Mouse (Mus musculus) testis, adult 2 months (tissue): ENCODE results near the gene Tmem45a2. TPM values are rescaled to one million over a fixed set of nuclear protein-coding genes. Genes with fewer than 3 reads are reported as not detected.
"Not testable (repeated sequence)": the region's sequence is repeated elsewhere in the genome, so short reads cannot be mapped to it uniquely, and the experiment has no call there.

Experiments
- H3K27ac ChIP-seq: fragments of 200-500 bp; 2 replicates; pipeline ENCODE4 v1.5.1; 2012; ENCODE audit warnings: low read depth, low read length; ENCODE audit not compliant: control insufficient read depth, insufficient read depth
- H3K27me3 ChIP-seq: fragments of 200-500 bp; 2 replicates; pipeline ENCODE4 v1.6.1; 2012; ENCODE audit warnings: mild to moderate bottlenecking, low read length, moderate library complexity; ENCODE audit not compliant: control insufficient read depth, insufficient read depth
- H3K36me3 ChIP-seq: fragments of 200-500 bp; 2 replicates; pipeline ENCODE4 v1.6.1; 2012; ENCODE audit warnings: mild to moderate bottlenecking, low read length; ENCODE audit not compliant: control insufficient read depth, insufficient read depth
- H3K4me1 ChIP-seq: fragments of 200-500 bp; 2 replicates; pipeline ENCODE4 v1.6.1; 2012; ENCODE audit warnings: low read length; ENCODE audit not compliant: control insufficient read depth, insufficient read depth
- H3K4me3 ChIP-seq: fragments of 200-500 bp; 2 replicates; pipeline ENCODE4 v1.5.1; 2012; ENCODE audit warnings: low read depth, mild to moderate bottlenecking, low read length, moderate library complexity, mixed read lengths; ENCODE audit not compliant: control insufficient read depth
- CTCF ChIP-seq: fragments of 200-500 bp; IDR thresholded peaks from 2 replicates; pipeline ENCODE4 v1.5.1; 2012; ENCODE audit warnings: low read depth, mild to moderate bottlenecking, inconsistent platforms, low read length, moderate library complexity; ENCODE audit not compliant: control insufficient read depth, insufficient read depth, insufficient replicate concordance
- POLR2A ChIP-seq: fragments of 200-500 bp; IDR thresholded peaks from 2 replicates; pipeline ENCODE4 v1.6.1; 2012; ENCODE audit warnings: low read depth, mild to moderate bottlenecking, inconsistent platforms, low read length, moderate library complexity; ENCODE audit not compliant: control insufficient read depth
- polyA plus RNA-seq: library from polyadenylated mRNA; depleted of rRNA; stranded (reverse); fragments of >200 nt; gene quantifications from 2 replicates; pipeline ENCODE4 v1.2.3, GENCODE M21; 2012; rRNA removed

Tmem45a2 gene
- polyA plus RNA-seq, 1 experiment = 1.7 TPM

- Histone ChIP-seq H3K36me3 (no peaks in the 10 kb centered on the region), H3K27ac (no peak overlapping the region), H3K4me3 (no peak overlapping the region), H3K27me3 (no peaks in the 10 kb centered on the region), H3K4me1 (no peaks in the 10 kb centered on the region)
- TF ChIP-seq POLR2A (no peak), CTCF (no peak)
Measured at GRCm38 (mm10) chr16:57030150-57030885, 40.9 kb downstream of the Tmem45a2 start.

GRCm38 (mm10) chr16:56998283-56998682, 72.9 kb downstream of the Tmem45a2 start:
- H3K27me3 ChIP-seq, H3K4me1 ChIP-seq, H3K4me3 ChIP-seq, H3K36me3 ChIP-seq, H3K27ac ChIP-seq: not testable (repeated sequence)

Other genes starting within 250 kb of the Tmem45a2 start
- gene Tmem45a, start 185.2 kb downstream of the Tmem45a2 start, polyA plus RNA-seq = 0.69 and 1.4 TPM in 2 replicates
- gene Lnp1, start 143.3 kb downstream of the Tmem45a2 start, polyA plus RNA-seq = not detected in 2 replicates
- 20.7 and 24.1 TPM in 2 replicates for gene Tomm70a, start 50.3 kb upstream of the Tmem45a2 start, polyA plus RNA-seq
- 6.0 and 6.1 TPM in 2 replicates for gene Nit2, start 96.0 kb upstream of the Tmem45a2 start, polyA plus RNA-seq
- gene Tbc1d23, start 160.1 kb upstream of the Tmem45a2 start, polyA plus RNA-seq = 26.9 and 28.0 TPM in 2 replicates
- 50.4 and 66.3 TPM in 2 replicates for gene Tmem30c, start 221.5 kb upstream of the Tmem45a2 start, polyA plus RNA-seq